Mouse (Mus musculus) embryonic facial prominence, embryonic 14.5 days (tissue): ENCODE measurements around the gene Zfhx3. TPM values are rescaled to one million over a fixed set of nuclear protein-coding genes. Genes with fewer than 3 reads are reported as not detected.

Source experiments
- ATAC-seq: fragments of 200-750 bp; cut with Nextera tagmentation; 2 replicates; pipeline ENCODE4 v1.8.0; 2017; ENCODE audit warnings: low read depth, moderate number of reproducible peaks, moderate TSS enrichment
- DNase-seq: peaks from one replicate; pipeline ENCODE4 v3.0.0-alpha.2; 2015; ENCODE audit warnings: low spot score
- H3K27ac ChIP-seq: fragments of 300-500 bp; sonication (generic); replicated peaks from 2 replicates; pipeline ENCODE4 v1.5.1; 2014; ENCODE audit warnings: low read depth, mild to moderate bottlenecking, low read length, moderate library complexity
- H3K27me3 ChIP-seq: fragments of 300-500 bp; sonication (generic); replicated peaks from 2 replicates; pipeline ENCODE4 v1.6.1; 2014; ENCODE audit warnings: low read length; ENCODE audit not compliant: control insufficient read depth, insufficient read depth
- H3K36me3 ChIP-seq: fragments of 300-500 bp; sonication (generic); 2 replicates; pipeline ENCODE4 v1.6.1; 2014; ENCODE audit warnings: low read length, mixed read lengths; ENCODE audit not compliant: control insufficient read depth, insufficient read depth
- H3K4me1 ChIP-seq: fragments of 300-500 bp; sonication (generic); 2 replicates; pipeline ENCODE4 v1.6.1; 2014; ENCODE audit warnings: antibody characterized with exemption, low read length; ENCODE audit not compliant: control insufficient read depth, insufficient read depth
- H3K4me2 ChIP-seq: fragments of 300-500 bp; sonication (generic); 2 replicates; pipeline ENCODE4 v1.6.1; 2014; ENCODE audit warnings: low read depth, mild to moderate bottlenecking, low read length, moderate library complexity, mixed read lengths
- H3K4me3 ChIP-seq: fragments of 300-500 bp; sonication (generic); 2 replicates; pipeline ENCODE4 v1.5.1; 2014; ENCODE audit warnings: low read depth, mild to moderate bottlenecking, low read length
- H3K9ac ChIP-seq: fragments of 300-500 bp; sonication (generic); 2 replicates; pipeline ENCODE4 v1.6.1; 2014; ENCODE audit warnings: low read depth, mild to moderate bottlenecking, low read length, moderate library complexity, mixed read lengths
- H3K9me3 ChIP-seq: fragments of 300-500 bp; sonication (generic); 2 replicates; pipeline ENCODE4 v1.6.1; 2016; ENCODE audit warnings: low read length; ENCODE audit not compliant: control insufficient read depth
- WGBS: fragments of 180-500 bp; shearing (Covaris S2); extraction: QIAGEN DNeasy Blood & Tissue Kit; methylation state at CpG from one replicate; pipeline ENCODE4 v1.1.7; 2014; 5-methylcytosine and 5-hydroxymethylcytosine counted together
- polyA plus RNA-seq: library from polyadenylated mRNA; unstranded; fragments of >200 nt; fragmentation: Nextera tagmentation; extraction: Ambion mirVana; gene quantifications from 2 replicates; pipeline ENCODE4 v1.2.1, GENCODE M21; 2014

Zfhx3 gene
- polyA plus RNA-seq, 1 experiment from 2014 or later, result 14.2 TPM

- Histone ChIP-seq H3K4me2 (no peak overlapping the region; the same call in 1 of the 2 replicates), H3K4me1 (peaks cover 21% of the 10 kb centered on the region), H3K27me3 (no peaks in the 10 kb centered on the region), H3K9ac (no peak overlapping the region), H3K36me3 (no peaks in the 10 kb centered on the region), H3K27ac (no peak overlapping the region), H3K9me3 (no peaks in the 10 kb centered on the region), H3K4me3 (no peak overlapping the region)
- ATAC-seq, result no peak
- WGBS, result 49% methylated on average over 11 of the region's 11 CpGs
- no peak for DNase-seq
Observed at GRCm38 (mm10) chr8:108748095-108748494, 805.7 kb downstream of the Zfhx3 start.

DNA sequence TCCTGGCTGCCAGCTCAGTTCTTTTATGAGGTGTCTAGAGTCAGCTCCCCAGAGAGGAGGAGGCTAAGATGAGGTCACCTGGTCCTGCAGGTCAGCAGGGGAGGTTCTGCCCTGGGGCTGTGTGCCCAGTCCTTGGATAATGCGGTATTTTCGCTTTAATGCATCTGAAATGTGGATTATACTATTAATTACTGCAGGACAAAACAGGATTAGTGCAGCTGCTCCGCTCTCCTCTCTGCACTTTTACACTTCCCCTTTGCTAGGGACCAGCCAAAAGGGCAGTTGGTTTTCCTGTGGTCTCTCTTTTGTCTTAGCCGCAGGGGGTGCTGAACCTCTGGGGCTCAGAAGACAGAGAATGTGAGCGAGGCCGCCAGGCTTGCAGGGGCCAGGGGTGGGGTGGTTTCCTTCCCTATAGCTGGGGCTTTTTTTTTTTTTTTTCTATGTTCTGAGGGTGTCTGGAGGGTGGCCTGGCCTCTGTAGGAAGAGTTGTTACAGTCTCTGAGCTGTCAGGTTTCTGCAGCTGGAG, 806.5 kb downstream of the Zfhx3 start:
- no peaks in the 10 kb centered on the region for H3K9me3 ChIP-seq
- H3K27me3 ChIP-seq, result no peaks in the 10 kb centered on the region
- peaks cover 19% of the 10 kb centered on the region for H3K4me1 ChIP-seq
- no peaks in the 10 kb centered on the region for H3K36me3 ChIP-seq
- H3K4me2 ChIP-seq, result peak overlapping the region; percentile 19; the same call in 1 of the 2 replicates
- peak; percentile 79 for DNase-seq
- H3K27ac ChIP-seq, result peak overlapping the region; percentile 49
- H3K4me3 ChIP-seq, result no peak overlapping the region
- 11% methylated on average over 6 of the region's 6 CpGs for WGBS
- H3K9ac ChIP-seq, result no peak overlapping the region
- peak; percentile 59 for ATAC-seq

GRCm38 (mm10) chr8:108750806-108751205, 808.4 kb downstream of the Zfhx3 start:
- Histone ChIP-seq H3K9me3 (no peaks in the 10 kb centered on the region), H3K4me2 (no peak overlapping the region), H3K4me1 (peaks cover 30% of the 10 kb centered on the region), H3K36me3 (no peaks in the 10 kb centered on the region), H3K27me3 (no peaks in the 10 kb centered on the region), H3K27ac (no peak overlapping the region), H3K9ac (no peak overlapping the region), H3K4me3 (no peak overlapping the region)
- WGBS, result 87% methylated on average over 9 of the region's 9 CpGs
- DNase-seq (no peak), ATAC-seq (no peak)

DNA sequence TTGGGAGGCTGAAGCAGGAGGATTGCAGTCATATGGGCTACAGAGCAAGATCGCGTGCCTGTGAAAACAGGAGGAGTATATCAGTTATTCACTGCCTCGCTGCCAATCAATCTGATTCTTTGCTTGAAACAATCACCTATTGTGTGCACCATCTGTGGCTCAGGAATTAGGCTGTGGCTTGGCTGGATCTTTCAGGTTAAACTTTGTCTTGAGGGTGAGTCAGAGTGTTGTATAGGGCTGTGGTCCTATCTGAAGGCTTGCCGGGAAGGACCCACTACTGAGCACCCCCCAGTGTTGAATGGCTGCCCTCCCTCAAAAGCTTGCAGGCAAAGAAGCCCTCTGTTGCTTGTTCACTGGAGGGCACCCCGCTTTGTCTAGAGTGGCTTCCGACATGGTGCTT, 812.1 kb downstream of the Zfhx3 start:
- peaks cover 27% of the 10 kb centered on the region for H3K4me1 ChIP-seq
- no peak overlapping the region for H3K27ac ChIP-seq
- ATAC-seq, result no peak

GRCm38 (mm10) chr8:108755400-108756325, 813.2 kb downstream of the Zfhx3 start:
- Histone ChIP-seq H3K4me2 (peak overlapping the region; percentile 21; the same call in 1 of the 2 replicates), H3K4me1 (peaks cover 27% of the 10 kb centered on the region), H3K27ac (peak overlapping the region; percentile 46; the same call in 1 of the 2 replicates), H3K27me3 (no peaks in the 10 kb centered on the region), H3K9ac (no peak overlapping the region), H3K36me3 (no peaks in the 10 kb centered on the region), H3K9me3 (no peaks in the 10 kb centered on the region), H3K4me3 (no peak overlapping the region)
- ATAC-seq (0 out of 2 replicates have a peak, but pooled peaks have one; percentile 31), DNase-seq (peak; percentile 68)
- 39% methylated on average over 19 of the region's 19 CpGs for WGBS

More for the DNA sequence above, 812.1 kb downstream of the Zfhx3 start:
- Histone ChIP-seq H3K9ac (no peak overlapping the region), H3K9me3 (no peaks in the 10 kb centered on the region), H3K36me3 (no peaks in the 10 kb centered on the region), H3K27me3 (no peaks in the 10 kb centered on the region), H3K4me2 (no peak overlapping the region), H3K4me3 (no peak overlapping the region)
- DNase-seq, result no peak
- WGBS, result 79% methylated on average over 6 of the region's 6 CpGs

DNA sequence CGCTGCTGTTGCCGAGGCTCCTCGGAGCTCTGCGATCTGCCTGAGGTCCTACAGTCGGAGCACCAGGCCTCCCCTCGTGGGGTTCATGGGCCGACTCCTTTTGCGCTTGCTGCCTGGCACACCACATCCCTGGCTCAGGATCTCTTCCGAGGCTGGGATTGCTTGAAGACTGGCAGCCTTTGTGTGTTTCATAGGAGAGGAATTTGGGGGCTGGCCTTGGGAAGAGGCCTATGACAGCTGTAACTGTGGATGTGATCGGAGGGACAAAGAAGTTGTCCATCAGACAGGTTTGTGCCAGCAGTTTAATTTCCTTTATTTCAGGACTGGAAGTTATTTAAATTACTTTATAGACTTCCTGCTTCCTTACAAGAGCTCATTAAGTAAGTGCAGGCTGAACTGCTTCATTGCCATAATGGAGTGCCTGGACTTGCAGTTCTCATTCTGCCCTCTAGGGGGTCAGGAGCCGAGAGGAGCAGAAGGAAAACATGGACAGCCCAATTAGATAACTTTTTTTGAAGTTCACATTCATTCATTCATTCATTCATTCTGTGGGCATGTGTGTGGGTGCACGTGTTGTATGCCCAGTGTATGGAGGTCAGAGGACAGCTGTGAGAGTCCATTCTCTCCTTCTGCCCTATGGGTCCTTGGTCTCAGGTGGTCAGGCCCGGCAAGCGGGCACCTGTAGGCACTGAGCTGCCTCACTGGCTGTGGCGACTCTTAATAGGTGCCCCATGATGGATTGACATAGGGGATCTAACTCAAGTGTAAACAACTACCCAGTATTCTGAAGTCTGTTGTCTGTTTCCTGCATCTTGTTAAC, 817.3 kb downstream of the Zfhx3 start:
- Histone ChIP-seq H3K9me3 (no peaks in the 10 kb centered on the region), H3K27ac (peak overlapping the region; percentile 73), H3K9ac (no peak overlapping the region), H3K36me3 (no peaks in the 10 kb centered on the region), H3K4me2 (no peak overlapping the region), H3K4me3 (no peak overlapping the region), H3K27me3 (no peaks in the 10 kb centered on the region), H3K4me1 (peaks cover 38% of the 10 kb centered on the region)
- peak; percentile 36 for ATAC-seq
- peak; percentile 67 for DNase-seq
- WGBS, result 48% methylated on average over 15 of the region's 15 CpGs

DNA sequence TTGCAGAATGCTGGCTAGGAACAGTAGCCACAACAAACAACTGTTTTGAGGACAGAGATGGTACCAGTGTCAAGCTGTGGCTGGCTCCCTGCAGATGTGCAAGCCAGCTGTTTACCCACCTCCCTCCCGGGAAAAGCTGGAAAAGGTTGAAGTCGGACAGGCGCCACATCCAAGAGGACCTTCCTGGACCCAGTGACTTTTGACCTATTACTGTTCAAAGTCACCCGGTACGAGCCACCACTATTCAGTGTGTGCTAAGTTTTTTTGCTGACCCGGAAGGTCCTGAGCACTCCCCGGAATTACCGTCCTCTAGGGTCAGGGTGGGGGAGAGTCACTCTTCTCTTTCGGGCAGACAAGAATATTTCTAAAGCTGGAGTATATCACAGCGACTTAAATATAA, 818.3 kb downstream of the Zfhx3 start:
- Histone ChIP-seq H3K27me3 (no peaks in the 10 kb centered on the region), H3K4me1 (peaks cover 36% of the 10 kb centered on the region), H3K36me3 (no peaks in the 10 kb centered on the region), H3K27ac (no peak overlapping the region), H3K9me3 (no peaks in the 10 kb centered on the region), H3K9ac (no peak overlapping the region), H3K4me3 (no peak overlapping the region), H3K4me2 (no peak overlapping the region)
- no peak for ATAC-seq
- WGBS, result 48% methylated on average over 10 of the region's 10 CpGs
- DNase-seq, result no peak

DNA sequence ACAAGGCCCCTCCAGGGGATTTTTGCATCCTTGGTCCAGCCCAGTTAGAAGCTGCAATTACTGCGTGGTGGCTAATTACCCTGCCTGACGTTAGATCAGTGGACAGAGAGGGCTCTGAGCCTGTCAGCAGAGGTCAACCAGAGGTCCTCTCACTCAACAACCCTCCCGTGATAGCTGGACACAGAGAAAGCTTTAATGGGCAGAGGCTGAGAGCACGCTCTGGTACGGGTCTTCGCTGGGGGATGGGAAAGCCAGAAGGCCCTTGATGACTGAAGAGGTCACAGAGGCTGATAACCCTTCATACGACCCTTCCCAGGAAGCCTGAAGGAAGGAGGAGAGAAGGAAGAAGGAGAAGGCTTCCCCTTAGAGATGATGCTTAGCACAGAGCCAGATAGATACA, 820.1 kb downstream of the Zfhx3 start:
- no peak for DNase-seq
- Histone ChIP-seq H3K4me3 (no peak overlapping the region), H3K4me2 (no peak overlapping the region), H3K27ac (no peak overlapping the region), H3K9ac (no peak overlapping the region), H3K9me3 (no peaks in the 10 kb centered on the region), H3K36me3 (no peaks in the 10 kb centered on the region), H3K27me3 (no peaks in the 10 kb centered on the region), H3K4me1 (peaks cover 38% of the 10 kb centered on the region)
- WGBS, result 31% methylated on average over 7 of the region's 7 CpGs
- ATAC-seq, result no peak
